Mouse (Mus musculus): ENCODE measurements around the gene Pea15a.

DNA sequence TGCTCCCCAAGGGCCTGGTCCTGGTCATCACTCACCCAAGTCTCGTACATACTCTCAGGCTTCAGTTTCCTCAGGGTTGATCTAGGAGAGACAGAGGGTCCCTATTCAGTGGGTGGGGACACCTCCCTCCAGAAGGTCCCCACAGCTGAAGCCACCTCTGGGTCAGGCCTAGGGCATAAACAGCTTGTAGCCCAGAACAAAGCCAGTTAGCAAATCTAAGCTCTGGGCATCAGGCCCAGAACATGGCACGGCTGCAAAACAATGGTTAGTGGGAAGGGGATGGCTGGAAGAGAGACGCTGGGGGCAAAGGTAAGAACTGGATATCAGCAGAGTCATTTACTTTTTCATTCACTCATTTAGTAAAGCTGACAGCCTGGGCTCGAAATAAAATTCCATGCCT is 7.2 kb upstream of the Pea15a start:
- TF ChIP-seq POLR2A (IDR thresholded peaks at IDR 0.05; ENCODE audit: low read depth, low read length) (no peak), CTCF (IDR thresholded peaks at IDR 0.05; ENCODE audit: extremely low read depth, insufficient read depth, insufficient read length, insufficient replicate concordance) (no peak)

Measured in spleen, adult 2 months (tissue).